Mouse (Mus musculus) ES-E14 (cell line): ENCODE measurements around the gene Adamts2. TPM values are rescaled to one million over a fixed set of nuclear protein-coding genes. Genes with fewer than 3 reads are reported as not detected.

Experiments
- DNase-seq: peaks from one replicate; pipeline ENCODE4 v3.0.0-alpha.2; 2013; ENCODE audit warnings: low read depth, low spot score
- H3K27ac ChIP-seq: 2 replicates; pipeline ENCODE4 v1.5.1; 2012; ENCODE audit warnings: low read depth, mild to moderate bottlenecking, low read length, moderate library complexity, mixed read lengths; ENCODE audit not compliant: poor library complexity, insufficient read depth, severe bottlenecking
- H3K36me3 ChIP-seq: 2 replicates; pipeline ENCODE4 v1.6.1; 2012; ENCODE audit warnings: mild to moderate bottlenecking, low read length, moderate library complexity, mixed read lengths; ENCODE audit not compliant: control insufficient read depth, poor library complexity, insufficient read depth, severe bottlenecking
- H3K4me1 ChIP-seq, 2 experiments: fragments of 150-350 bp in 1 of 2; sonication (generic) in 1 of 2; 2 replicates each; pipeline ENCODE4 v1.6.1; 2012; ENCODE audit warnings: low read length in 2 of 2, mild to moderate bottlenecking in 1 of 2, mixed read lengths in 1 of 2; ENCODE audit not compliant: control insufficient read depth in 2 of 2, insufficient read depth in 2 of 2, poor library complexity in 1 of 2
- H3K4me3 ChIP-seq, 2 experiments: fragments of 150-350 bp in 1 of 2; sonication (generic) in 1 of 2; 2 replicates each; pipeline ENCODE4 v1.5.1; 2012; ENCODE audit warnings: low read length in 2 of 2, low read depth in 1 of 2, mild to moderate bottlenecking in 1 of 2, mixed read lengths in 1 of 2; ENCODE audit not compliant: insufficient read depth in 1 of 2, poor library complexity in 1 of 2, severe bottlenecking in 1 of 2
- H3K9ac ChIP-seq: 2 replicates; pipeline ENCODE4 v1.6.1; 2012; ENCODE audit warnings: low read depth, mild to moderate bottlenecking, low read length, mixed read lengths; ENCODE audit not compliant: poor library complexity, insufficient read depth, severe bottlenecking
- H3K9me3 ChIP-seq: fragments of 150-350 bp; sonication (generic); 2 replicates; pipeline ENCODE4 v1.6.1; 2012; ENCODE audit warnings: low read depth, mild to moderate bottlenecking, low read length; ENCODE audit not compliant: control insufficient read depth, insufficient read depth
- CHD2 ChIP-seq: IDR thresholded peaks from 2 replicates; pipeline ENCODE4 v1.6.1; 2014; ENCODE audit warnings: mild to moderate bottlenecking, low read depth, low read length, inconsistent platforms
- HCFC1 ChIP-seq: IDR thresholded peaks from 2 replicates; pipeline ENCODE4 v1.6.1; 2012; ENCODE audit warnings: low read length, inconsistent platforms, borderline replicate concordance; ENCODE audit not compliant: insufficient read depth
- MAFK ChIP-seq: IDR thresholded peaks from 2 replicates; pipeline ENCODE4 v1.6.1; 2014; ENCODE audit warnings: mild to moderate bottlenecking, low read depth, low read length, inconsistent platforms; ENCODE audit not compliant: insufficient read depth
- ZC3H11A ChIP-seq: IDR thresholded peaks from 2 replicates; pipeline ENCODE4 v1.6.1; 2012; ENCODE audit warnings: low read depth, mild to moderate bottlenecking, inconsistent platforms, low read length, borderline replicate concordance
- ZNF384 ChIP-seq: IDR thresholded peaks from 2 replicates; pipeline ENCODE4 v1.6.1; 2012; ENCODE audit warnings: low read depth, low read length, inconsistent platforms
- in situ Hi-C, 2 experiments: fragments of 600-800 bp; cut with MboI; formaldehyde crosslinking; loops; one replicate each; pipeline ENCODE4 v1.15.1; 2025; ENCODE audit warnings: low sequenced_read_pairs in 2 of 2, inconsistent platforms in 1 of 2; ENCODE audit not compliant: unreplicated experiment in 2 of 2
- total RNA-seq: library from RNA; depleted of rRNA; stranded (reverse); fragments of 300-350 nt; gene quantifications from 2 replicates; pipeline ENCODE4 v1.2.3, GENCODE M21; 2012

Gene Adamts2
- total RNA-seq, 1 experiment: 1.1 TPM

GRCm38 (mm10) chr11:50750983-50751585 is 149.2 kb downstream of the Adamts2 start:
- H3K4me3 ChIP-seq: no peak overlapping the region
- H3K36me3 ChIP-seq: no peaks in the 10 kb centered on the region
- no peak overlapping the region for H3K9ac ChIP-seq
- no peak for TF ChIP-seq HCFC1
- TF ChIP-seq ZNF384: no peak
- no peaks in the 10 kb centered on the region for H3K9me3 ChIP-seq
- DNase-seq: no peak
- in situ Hi-C loops: no loop called here
- H3K4me1 ChIP-seq: peaks cover 0 to 6% of the 10 kb centered on the region in 2 experiments; a peak in 2 of 4 replicates
- no peak overlapping the region for H3K27ac ChIP-seq

DNA sequence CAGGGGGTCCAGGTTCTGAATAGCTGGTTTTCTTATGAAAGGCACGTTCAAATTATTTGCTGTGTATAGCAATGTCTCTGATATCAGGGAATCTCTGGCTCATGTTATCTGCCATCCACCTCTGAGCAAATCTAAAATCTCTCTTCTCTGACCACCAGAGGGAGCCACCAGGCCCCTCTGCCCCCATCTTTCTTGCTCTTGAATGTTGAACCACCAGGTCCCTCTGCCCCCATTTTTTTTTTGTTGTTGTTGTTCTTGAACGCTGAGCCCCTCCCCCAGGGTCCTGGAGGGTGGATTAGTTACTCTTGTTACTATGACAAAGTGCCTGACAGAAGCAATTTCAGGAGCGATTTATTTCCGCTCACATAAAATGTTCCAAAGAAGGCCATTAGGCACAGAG is 155.9 kb downstream of the Adamts2 start:
- H3K9me3 ChIP-seq: no peaks in the 10 kb centered on the region
- in situ Hi-C loops: no loop called here
- H3K36me3 ChIP-seq: no peaks in the 10 kb centered on the region
- DNase-seq: peak; percentile 68
- H3K4me1 ChIP-seq: peaks cover 0 to 4% of the 10 kb centered on the region in 2 experiments; a peak in 1 of 4 replicates
- H3K4me3 ChIP-seq: no peak overlapping the region
- H3K9ac ChIP-seq: 0 out of 2 replicates have a peak overlapping the region, but pooled peaks have one; percentile 3
- H3K27ac ChIP-seq: no peak overlapping the region
- TF ChIP-seq MAFK: no peak
- TF ChIP-seq HCFC1: no peak
- TF ChIP-seq ZNF384: peak; percentile 74

DNA sequence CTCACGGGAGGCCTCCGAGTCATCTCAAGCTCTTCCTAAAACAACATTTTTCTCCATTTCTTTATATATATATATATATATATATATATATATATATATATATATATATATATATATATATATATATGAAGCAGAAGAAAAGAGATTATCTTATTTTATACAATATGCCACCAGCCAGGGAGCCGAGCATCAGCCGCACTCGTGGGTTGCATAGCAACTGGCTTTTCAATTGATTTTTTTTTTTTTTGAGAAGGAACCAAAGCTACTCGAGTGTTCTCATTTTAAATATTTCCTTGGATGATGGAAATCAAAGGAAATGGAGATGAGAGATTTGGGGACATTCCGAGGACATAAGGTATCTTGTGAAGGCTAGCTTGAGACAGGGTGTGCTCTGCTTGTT is 164.6 kb downstream of the Adamts2 start:
- H3K4me1 ChIP-seq: peaks cover 2 to 4% of the 10 kb centered on the region in 2 experiments; a peak in 2 of 4 replicates
- H3K4me3 ChIP-seq: no peak overlapping the region
- in situ Hi-C loops: no loop called here
- DNase-seq: no peak
- no peaks in the 10 kb centered on the region for H3K9me3 ChIP-seq
- H3K9ac ChIP-seq: no peak overlapping the region
- TF ChIP-seq MAFK: no peak
- no peak for TF ChIP-seq ZC3H11A
- TF ChIP-seq HCFC1: no peak
- TF ChIP-seq CHD2: no peak
- TF ChIP-seq ZNF384: no peak
- no peaks in the 10 kb centered on the region for H3K36me3 ChIP-seq
- H3K27ac ChIP-seq: no peak overlapping the region

GRCm38 (mm10) chr11:50767039-50767438 is 165.2 kb downstream of the Adamts2 start:
- H3K36me3 ChIP-seq: no peaks in the 10 kb centered on the region
- H3K9me3 ChIP-seq: no peaks in the 10 kb centered on the region
- peak; percentile 54 for DNase-seq
- no peak overlapping the region for H3K4me3 ChIP-seq
- in situ Hi-C loops: no loop called here
- no peak overlapping the region for H3K27ac ChIP-seq
- peaks cover 2 to 6% of the 10 kb centered on the region in 2 experiments; a peak in 2 of 4 replicates for H3K4me1 ChIP-seq
- TF ChIP-seq ZC3H11A (peak; percentile 39; the same call in 1 of the 2 replicates), HCFC1 (no peak)
- H3K9ac ChIP-seq: no peak overlapping the region

DNA sequence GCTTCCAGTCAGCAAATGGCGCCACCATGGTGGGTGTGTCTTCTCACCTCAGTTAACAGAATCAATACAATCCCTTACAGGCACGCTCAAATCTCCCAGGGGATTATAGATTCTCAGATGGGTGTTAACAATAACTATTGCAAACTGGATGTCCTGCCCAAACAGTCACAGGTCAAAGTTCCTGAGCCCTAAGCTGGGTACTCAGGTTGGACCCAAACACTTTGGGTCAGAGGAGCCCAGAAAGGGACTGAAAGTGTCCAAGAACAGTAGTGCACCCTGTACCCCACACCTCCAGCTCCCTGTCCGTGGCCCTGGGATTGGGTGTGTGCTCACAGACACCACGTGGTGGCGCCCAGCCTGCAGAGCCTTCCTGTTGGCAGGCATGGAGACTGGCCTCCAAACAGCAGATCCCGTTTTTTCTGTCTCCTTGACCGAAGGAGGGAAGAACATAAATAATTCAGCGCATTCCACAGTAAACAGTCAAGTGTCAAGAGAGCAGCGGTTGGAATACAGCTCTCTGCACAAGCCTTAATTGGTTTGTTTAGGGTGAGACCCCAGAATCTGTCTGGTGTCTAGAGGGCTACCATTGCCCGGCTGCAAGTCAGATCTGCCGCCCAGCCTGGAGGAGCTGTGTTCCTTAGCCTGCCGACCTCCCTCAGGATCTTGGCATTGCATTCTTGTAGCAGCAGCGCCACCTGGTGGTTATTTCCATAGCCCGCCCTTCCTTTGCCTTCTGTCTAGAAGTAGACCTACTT is 167.3 kb downstream of the Adamts2 start:
- Histone ChIP-seq H3K4me1 (peaks cover 2 to 6% of the 10 kb centered on the region in 2 experiments; a peak in 2 of 4 replicates), H3K4me3 (peak overlapping the region in 1 of 2 experiments; percentile 45; a peak in 2 of 4 replicates)
- TF ChIP-seq HCFC1: 0 out of 2 replicates have a peak, but pooled peaks have one; percentile 38
- no peak for TF ChIP-seq ZNF384
- TF ChIP-seq CHD2: no peak
- peak; percentile 67 for TF ChIP-seq ZC3H11A
- no peak for TF ChIP-seq MAFK

More for the DNA sequence above, 167.3 kb downstream of the Adamts2 start:
- DNase-seq: peak; percentile 93
- Histone ChIP-seq H3K36me3 (no peaks in the 10 kb centered on the region), H3K9me3 (no peaks in the 10 kb centered on the region), H3K9ac (peak overlapping the region; percentile 23; the same call in 1 of the 2 replicates), H3K27ac (no peak overlapping the region)
- in situ Hi-C loops: no loop called here
